Mouse (Mus musculus): ENCODE measurements around the gene Phlpp1.
A peak's percentile ranks its signal among the peaks of the same experiment; 100 is the strongest.

Phlpp1 gene

DNA sequence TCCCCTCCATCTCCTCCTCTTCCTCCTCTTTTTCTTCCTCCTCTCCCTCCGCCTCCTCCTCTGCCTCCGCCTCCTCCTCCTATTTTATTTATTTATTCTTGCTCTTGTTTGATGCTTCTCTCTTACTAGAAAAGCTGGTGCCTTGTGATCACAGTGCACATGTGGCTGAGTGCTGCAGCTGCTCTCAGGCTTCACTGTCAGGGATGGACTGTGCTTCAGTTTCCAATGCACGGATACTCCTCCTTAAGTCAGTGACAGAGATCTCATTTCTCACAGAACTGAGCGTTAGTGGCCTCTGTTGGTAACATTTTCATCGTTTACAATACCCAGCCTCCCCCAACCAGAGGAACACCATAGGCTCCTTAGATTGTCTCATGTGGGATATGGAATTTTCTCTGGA is 215.0 kb downstream of the Phlpp1 start:
- DNase-seq (ENCODE audit: low read depth, low spot score) = no peak

DNA sequence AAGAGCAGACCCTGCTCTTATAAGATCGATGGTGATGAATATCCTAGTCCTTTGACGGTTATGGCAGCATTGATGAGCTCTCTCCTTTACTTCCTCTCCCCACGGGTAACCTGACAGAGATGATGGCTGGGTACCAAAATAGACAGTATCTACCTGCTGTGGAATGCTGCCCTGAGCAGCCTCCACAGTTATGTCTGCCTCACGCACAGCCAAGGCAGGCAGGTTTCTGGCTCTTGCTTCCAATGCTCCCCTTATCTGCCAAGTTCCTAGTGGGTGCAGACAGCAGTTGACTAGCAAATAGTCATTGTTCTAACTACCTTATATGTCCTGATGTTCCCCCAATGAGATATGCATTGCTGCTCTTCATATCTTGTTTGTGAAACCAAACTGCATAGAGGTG is 215.7 kb downstream of the Phlpp1 start:
- DNase-seq (ENCODE audit: low read depth, low spot score) = no peak

DNA sequence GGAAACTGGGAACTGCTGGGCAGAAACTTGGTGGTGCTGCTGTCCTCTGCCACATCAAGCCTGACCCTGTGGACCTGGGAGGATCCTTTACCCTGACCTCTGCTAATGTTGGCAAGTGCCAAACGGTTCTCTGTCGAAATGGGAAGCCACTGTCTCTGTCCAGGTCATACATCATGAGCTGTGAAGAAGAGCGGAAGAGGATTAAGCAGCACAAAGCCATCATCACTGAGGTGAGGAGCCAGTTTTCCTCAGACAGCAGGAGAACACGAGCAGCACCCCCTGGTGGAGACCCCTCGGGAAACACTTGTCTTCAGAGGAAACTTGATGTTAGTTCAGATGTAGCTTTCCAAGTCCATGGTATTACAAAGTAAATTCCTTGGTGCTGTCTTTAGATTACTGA is 218.1 kb downstream of the Phlpp1 start:
- DNase-seq (ENCODE audit: low read depth, low spot score) = no peak

DNA sequence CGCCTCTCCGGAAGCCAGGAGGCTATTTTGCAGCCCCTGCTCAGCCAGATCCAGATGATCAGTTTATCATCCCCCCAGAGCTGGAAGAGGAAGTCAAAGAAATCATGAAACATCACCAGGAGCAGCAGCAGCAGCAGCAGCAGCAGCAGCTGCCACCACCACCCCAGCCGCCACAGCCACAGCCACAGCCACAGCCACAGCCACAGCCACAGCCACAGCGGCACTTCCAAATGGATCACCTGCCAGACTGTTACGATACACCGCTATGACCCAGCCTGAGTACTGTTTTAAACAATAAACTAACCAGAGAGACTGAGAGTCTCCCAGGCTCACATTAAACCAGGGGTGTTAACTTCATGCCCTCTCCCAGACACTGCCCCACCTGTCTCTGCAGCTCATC is 221.5 kb downstream of the Phlpp1 start:
- no peak for DNase-seq (ENCODE audit: low read depth, low spot score)

DNA sequence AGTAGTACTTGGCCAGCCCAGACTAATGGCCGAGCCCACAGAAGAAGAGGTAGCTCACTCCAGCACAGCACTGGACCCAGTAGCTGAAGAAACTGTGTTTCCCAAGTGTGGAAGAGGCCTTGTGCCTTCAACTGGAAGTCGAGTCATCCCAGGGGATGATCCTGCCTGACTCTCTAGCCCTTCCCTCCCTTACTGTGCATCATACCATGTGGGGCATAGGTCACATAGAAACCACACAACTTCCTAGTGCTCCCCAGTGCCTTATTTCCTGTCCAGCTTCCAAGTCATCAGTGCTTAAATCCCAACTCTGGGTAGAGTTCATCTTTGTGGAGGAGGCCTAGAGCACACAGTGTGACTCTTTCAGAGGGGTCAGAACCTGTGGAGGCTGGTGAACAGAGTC is 223.1 kb downstream of the Phlpp1 start:
- no peak for DNase-seq (ENCODE audit: low read depth, low spot score)

DNA sequence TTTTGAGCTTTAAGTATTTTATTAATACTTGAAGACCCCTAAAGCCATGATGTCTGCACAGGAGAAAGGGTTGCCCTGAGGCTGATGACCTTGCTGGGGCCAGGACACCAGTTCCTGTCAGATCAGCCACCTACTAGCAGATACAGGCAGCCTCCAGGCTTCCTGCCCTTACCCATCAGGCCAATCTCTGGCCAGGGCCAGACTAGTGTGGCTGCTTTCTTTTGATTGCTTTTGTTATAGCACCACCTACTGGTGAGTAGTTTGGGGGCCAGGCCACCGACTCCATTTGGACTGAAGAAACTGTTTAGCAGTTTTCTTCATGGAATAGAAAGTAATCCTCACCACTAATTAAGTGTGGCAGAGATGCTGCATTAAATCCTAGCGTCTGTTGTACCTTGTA is 223.9 kb downstream of the Phlpp1 start:
- DNase-seq (ENCODE audit: low read depth, low spot score) = peak; percentile 44

DNA sequence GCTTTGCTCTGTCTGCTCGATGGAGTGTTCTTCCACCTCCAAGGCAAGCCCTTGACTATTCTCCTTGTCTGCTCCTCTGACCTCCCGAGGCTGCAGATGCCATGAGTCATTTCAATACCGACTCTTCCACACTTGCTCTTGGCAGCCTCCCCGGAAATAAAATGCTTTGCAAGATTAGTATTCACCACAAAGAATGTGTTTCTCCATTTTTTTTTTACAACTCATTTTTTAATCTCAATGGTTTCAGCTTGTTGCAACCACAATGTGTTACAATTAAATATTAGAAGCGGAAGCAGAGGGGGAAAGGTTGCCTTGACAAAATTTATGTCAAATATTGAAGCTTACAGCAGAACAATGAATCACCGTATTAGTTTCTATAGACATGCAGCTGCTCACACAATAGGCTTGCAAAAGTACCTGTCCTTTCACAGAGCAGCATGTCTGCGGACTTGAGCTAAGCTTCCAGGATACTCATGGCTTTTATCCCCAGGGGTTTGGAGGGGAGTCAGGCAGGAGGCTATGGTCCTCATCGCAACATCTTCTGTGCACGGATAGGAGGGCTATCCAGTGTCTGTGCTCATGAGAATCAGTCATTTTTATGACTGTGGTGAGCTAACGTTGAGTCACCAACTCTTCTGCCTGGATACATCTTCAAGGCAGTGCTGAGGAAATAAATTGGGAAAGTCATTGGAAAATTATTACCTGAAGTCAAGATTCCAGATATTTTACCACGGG is 229.5 kb downstream of the Phlpp1 start:
- no peak for DNase-seq (ENCODE audit: low read depth, low spot score)

DNA sequence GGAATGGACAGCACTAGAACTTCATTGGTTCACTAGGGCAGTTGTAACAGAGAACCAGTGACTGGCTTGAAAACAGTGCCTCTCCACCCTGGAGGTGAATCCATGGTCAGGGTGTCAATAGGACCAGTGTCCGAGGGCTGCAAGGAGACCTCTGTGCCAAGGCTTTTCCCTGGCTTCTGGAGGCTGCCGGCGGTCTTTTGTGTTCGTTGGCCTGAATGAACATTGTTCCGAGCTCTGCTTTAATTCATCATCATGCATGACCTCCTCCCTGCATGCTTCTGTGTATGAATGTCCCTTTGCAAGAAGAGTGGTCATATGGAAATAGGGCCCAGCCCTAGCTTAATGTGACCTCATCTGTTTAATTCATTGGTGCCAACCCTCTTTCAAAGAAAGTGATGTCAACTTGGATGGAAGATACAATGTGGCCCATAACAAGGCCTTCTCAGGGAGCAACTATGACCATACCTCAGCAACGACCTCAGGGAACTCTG is 231.5 kb downstream of the Phlpp1 start:
- no peak for DNase-seq (ENCODE audit: low read depth, low spot score)

DNA sequence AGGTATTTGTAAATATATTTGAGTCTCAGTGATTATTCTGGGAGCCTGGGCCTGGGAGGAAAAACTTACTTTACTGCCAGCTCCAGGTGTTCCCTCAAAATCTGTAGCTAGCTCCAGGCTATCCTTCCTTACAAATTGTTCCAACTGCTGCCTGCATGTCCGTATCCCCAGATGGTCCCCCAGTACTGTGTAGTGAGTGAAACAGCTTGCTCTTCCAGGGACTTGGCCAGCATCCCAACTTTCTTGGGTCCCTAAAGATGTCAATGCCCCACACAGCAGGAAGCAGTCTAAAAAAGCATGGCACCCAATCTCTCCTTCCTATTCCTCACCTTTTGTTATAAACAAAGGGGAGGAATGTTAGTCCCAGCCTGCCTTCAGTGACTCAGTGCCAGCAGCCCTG is 235.3 kb downstream of the Phlpp1 start:
- no peak for DNase-seq (ENCODE audit: low read depth, low spot score)

DNA sequence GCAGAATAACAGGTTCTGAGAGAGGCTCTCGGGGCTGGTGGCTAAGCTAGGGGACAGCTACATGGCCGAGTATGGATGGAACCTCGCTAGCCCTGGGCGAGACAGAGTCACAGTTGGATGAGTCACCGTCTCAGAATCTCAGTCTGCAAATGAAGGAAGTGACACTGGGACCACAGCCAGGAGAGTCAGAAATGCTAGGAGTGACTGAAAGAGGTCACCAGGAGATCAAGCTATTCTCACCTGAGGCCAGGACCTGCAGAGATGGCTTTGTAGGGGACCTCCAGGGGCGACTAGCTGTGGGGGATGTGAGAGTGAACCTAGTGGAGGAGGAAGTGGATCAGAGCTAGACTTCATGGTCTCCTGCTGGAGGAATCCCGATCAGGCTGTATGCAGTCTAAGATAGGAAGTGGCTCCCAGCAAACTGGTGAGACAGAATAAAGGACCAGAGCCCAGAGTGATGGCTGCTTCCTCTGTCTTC is 236.4 kb downstream of the Phlpp1 start:
- DNase-seq (ENCODE audit: low read depth, low spot score) = no peak

DNA sequence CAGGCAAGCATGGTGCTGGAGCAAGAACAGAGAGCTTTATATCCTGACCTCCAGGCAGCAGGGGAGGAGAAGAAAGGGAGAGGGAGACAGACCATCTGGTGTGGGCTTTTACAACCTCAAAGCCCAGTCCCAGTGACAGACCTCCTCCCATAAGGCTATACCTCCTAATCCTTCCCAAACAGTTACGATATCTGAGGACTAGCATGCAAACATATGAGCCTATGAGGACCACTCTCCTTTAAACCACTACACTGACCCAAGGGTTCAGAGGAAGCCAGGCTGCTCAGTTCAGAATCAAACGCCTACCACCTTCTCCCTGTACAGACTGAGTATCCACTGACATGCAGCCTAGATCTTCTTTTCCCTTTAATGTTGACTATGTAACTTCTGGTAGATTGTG is 239.3 kb downstream of the Phlpp1 start:
- DNase-seq (ENCODE audit: low read depth, low spot score) = no peak

DNA sequence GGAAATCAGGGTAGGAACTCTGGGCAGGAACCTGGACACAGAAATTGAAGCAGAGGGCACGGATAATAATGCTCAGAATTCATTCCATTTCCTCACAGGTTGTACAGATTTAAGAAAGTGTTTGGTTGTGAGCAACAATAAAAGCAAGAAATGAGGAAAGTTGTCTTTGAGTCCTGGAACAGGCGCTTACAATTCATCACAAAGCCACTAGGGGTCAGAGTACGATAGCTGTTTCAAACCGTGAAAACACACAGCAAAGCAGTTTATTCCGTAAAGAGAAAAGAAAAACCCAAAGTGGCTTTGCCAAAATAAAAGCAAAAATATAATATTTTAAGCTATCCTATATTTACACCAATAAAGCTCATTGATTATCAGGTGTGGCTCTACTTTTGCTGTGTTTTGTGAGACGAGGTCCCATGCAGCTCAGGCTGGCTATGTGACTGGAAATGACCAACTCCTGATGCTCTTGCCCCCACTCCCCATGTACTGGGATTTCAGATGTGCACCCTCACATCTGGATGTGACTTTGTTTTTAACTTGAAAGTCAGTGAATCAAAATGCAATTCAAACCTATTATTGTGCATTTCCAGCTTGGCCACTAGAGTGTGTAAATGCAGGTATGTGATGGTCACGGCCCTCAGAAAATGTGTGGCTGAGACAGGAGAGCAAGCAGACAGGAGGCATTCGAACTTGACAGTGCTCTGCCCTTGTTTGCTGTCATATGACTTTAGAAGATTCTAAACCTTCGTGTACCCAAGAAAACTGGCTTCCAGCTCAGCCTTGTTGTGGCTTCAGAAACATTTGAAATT is 253.8 kb downstream of the Phlpp1 start:
- DNase-seq (ENCODE audit: low read depth, low spot score) = no peak

DNA sequence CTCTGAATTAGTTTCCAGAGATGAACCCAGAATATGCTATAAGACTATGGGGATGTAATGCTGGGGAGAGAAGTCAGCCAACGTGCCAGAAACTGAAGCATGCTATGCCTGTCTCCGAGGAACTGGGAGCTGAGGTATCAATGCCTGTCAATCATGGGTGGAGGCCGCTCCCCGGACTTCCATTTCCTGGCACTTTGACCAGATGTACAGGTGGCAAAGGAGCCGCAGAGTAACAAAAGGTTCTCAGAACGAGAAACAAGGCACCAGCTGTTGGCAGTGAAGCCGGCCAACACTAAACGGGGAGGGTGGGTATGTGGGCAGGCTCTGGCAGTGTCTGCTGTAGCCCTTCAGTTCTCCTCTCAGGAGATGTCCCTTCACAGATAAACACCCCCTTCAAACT is 256.6 kb downstream of the Phlpp1 start:
- peak; percentile 24 for DNase-seq (ENCODE audit: low read depth, low spot score)

DNA sequence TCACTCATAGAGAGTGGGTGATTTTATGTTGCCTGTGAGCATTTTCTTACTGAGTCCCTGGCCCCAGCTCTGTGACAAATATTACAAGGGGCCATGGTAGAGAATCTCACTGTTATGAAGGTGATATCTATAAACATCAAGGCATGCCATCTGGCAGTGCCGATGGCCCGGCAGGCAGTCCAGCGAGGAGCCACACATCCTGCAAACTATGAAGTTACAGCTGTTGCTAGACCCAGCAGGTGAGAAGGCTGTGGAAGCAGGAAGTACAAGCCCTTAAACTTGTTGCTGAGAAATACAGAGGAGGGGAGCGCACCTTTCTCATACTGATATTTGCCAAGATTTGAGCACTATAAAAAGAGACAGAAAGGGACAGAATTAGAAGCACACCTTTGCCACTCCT is 257.0 kb downstream of the Phlpp1 start:
- no peak for DNase-seq (ENCODE audit: low read depth, low spot score)

DNA sequence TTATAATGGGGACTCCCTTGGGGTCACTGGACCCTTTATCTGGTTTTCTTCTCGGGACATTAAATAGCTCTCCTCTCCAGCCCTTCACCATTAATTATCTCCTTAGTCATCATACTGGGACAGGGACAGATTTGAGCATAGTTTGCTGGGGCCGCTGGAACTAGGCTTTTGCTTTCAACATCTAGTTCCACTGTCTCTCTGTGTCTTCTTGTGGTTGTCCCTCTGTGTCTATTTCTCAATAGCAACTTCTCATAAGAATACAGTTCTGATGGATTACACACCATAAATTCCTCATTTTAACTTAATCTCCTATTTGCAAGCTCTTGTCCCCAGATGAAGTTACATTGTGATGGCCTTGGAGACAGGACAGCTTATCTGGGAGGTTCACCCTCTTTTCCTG is 262.0 kb downstream of the Phlpp1 start:
- no peak for DNase-seq (ENCODE audit: low read depth, low spot score)

All from telencephalon, adult 2 months (tissue).